Mouse (Mus musculus): ENCODE measurements around the gene Ak4.

DNA sequence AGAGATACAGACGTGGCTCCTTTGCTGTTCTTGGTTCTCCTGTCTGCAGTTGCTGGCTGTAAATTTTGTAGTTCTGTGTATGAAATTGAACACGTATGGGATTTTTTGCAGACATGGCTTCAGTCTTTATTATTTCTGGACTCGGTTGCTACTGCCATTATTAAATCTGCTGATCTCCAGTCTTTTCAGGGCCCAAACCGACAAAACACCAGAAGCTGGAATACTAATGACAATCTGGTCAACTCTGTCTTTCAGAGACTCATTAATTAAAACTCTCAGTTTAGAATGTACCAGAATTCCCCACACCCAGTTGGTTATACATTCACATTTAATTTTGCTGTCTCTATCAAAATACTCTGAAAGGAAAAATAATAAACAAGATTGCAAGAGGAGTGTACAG lies 42.2 kb upstream of the Ak4 start:
- TF ChIP-seq CTCF (IDR thresholded peaks at IDR 0.05; ENCODE audit: low read depth, low read length) (no peak), POLR2A (IDR thresholded peaks at IDR 0.05; ENCODE audit: extremely low read depth, insufficient read depth, low read length) (no peak)
